Mouse (Mus musculus) CD4-positive, CD25-positive, alpha-beta regulatory T cell, adult 2 months (primary cell): Measurements from ENCODE around the gene Olfr1084.
"Not testable (repeated sequence)": the region's sequence is repeated elsewhere in the genome, so short reads cannot be mapped to it uniquely, and the experiment has no call there.

Experiments
- DNase-seq: peaks from one replicate; pipeline ENCODE4 v3.0.0-alpha.2; 2012; ENCODE audit warnings: low read depth, low spot score

The Olfr1084 gene

GRCm38 (mm10) chr2:86639625-86640024, at the start of gene Olfr1084:
Gene Olfr1084, minus strand, starts transcription at chr2:86639725.
- not testable (repeated sequence) for DNase-seq

GRCm38 (mm10) chr2:86679992-86680391, 40.5 kb upstream of the Olfr1084 start, which contains the start of gene Olfr1086:
Gene Olfr1086, minus strand, starts transcription at chr2:86680092.
- no peak for DNase-seq

- DNase-seq, result no peak
Observed at GRCm38 (mm10) chr2:86661919-86662318, 22.4 kb upstream of the Olfr1084 start, which contains the start of gene Olfr1085. Gene Olfr1085, minus strand, starts transcription at chr2:86662019.

GRCm38 (mm10) chr2:86598866-86599265, 40.7 kb downstream of the Olfr1084 start, which contains the start of gene Olfr1082:
Gene Olfr1082, minus strand, starts transcription at chr2:86598966.
- not testable (repeated sequence) for DNase-seq
